ENCODE assay signal across 8 mouse cellular contexts in the genomic region with DNA sequence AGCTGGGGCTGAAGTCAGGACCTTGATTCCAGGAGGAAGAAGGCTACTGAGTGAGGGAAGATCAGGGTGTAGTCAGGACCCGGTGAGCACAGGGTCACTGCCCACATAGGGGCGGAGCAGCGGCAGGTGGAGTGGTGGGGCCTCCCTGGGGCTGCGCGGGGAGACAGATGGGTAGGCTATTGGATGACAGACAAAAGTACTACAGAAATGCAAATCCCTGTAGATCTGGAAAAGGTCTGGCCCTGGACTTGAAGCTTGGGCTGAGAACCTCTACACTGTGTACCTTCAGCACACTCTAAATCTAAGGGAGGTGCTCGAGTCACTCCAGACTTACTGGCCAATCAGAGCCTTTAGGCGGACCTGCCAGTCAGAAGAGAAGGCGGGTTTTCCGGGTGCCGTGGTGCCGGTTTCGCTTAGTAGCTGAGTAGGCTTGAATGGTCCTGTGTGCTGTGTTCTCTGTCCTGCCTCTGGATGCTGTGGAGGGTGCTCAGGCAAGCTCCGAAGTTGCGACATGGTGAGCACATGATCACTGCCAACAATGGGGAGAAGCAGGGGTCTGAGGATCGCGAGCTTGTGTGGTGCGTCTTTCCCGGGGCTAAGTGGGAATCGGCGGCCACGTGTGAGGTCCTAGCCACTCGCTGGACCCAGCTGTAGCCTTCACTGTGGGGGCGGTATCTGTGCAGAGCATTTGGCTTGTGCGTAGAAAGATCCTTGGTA. TPM values are rescaled to one million over a fixed set of nuclear protein-coding genes. Genes with fewer than 3 reads are reported as not detected.
DNase-seq lines count a peak whose midpoint lies in the region; ATAC-seq lines count a peak whose summit lies in the region.
"Not testable (repeated sequence)": the region's sequence is repeated elsewhere in the genome, so short reads cannot be mapped to it uniquely, and the experiment has no call there.

No protein-coding gene starts in this region.

- 1% methylated on average over 24 of the region's 24 CpGs for WGBS in hindbrain, embryonic 10.5 days
- WGBS in lung, embryonic 16.5 days = 2% methylated on average over 23 of the region's 24 CpGs

- peak; percentile 100 for ATAC-seq in frontal cortex, adult (ENCODE audit: low TSS enrichment)
- ATAC-seq in lung, embryonic 16.5 days (ENCODE audit: low read depth) = peak; percentile 97

- H3K4me1 ChIP-seq in hindbrain, embryonic 10.5 days (replicated peaks) = peaks cover 10% of the 10 kb centered on the region
- H3K4me1 ChIP-seq in lung, embryonic 16.5 days (replicated peaks; ENCODE audit: control insufficient read depth, insufficient read depth, low read length) = not testable (repeated sequence)

- H3K4me3 ChIP-seq in hindbrain, embryonic 10.5 days = peak overlapping the region; percentile 59
- peak overlapping the region; percentile 63 for H3K4me3 ChIP-seq in lung, embryonic 16.5 days (ENCODE audit: low read length)

- peak overlapping the region; percentile 70 for H3K4me2 ChIP-seq in lung, embryonic 16.5 days (ENCODE audit: low read depth, low read length)

- peak; percentile 83 for DNase-seq in MN1 (ENCODE audit: low spot score)
- peak; percentile 78 for DNase-seq in cerebellum, adult 9-10 months
- peak; percentile 78 for DNase-seq in hindbrain, embryonic 10.5 days (ENCODE audit: low spot score)
- DNase-seq in layer of hippocampus, adult 9-11 months = peak; percentile 88
- peak; percentile 53 for DNase-seq in ovary, adult 18-20 months (ENCODE audit: low spot score)
- DNase-seq in thymus, postnatal 0 days (ENCODE audit: low spot score) = peak; percentile 66

- H3K9ac ChIP-seq in lung, embryonic 16.5 days (ENCODE audit: low read length) = peak overlapping the region; percentile 63

- peaks cover 23% of the 10 kb centered on the region for H3K36me3 ChIP-seq in hindbrain, embryonic 10.5 days
- H3K36me3 ChIP-seq in lung, embryonic 16.5 days (ENCODE audit: control insufficient read depth, insufficient read depth, low read length) = not testable (repeated sequence)

- H3K27ac ChIP-seq in hindbrain, embryonic 10.5 days = peak overlapping the region; percentile 86
- 0 out of 2 replicates have a peak overlapping the region, but pooled peaks have one; percentile 21 for H3K27ac ChIP-seq in lung, embryonic 16.5 days (ENCODE audit: low read length)

- H3K9me3 ChIP-seq in hindbrain, embryonic 10.5 days = peaks cover 20% of the 10 kb centered on the region
- H3K9me3 ChIP-seq in lung, embryonic 16.5 days (ENCODE audit: control insufficient read depth, low read length) = not testable (repeated sequence)

- not testable (repeated sequence) for H3K27me3 ChIP-seq in hindbrain, embryonic 10.5 days (ENCODE audit: insufficient read depth, poor library complexity, severe bottlenecking); lung, embryonic 16.5 days (ENCODE audit: control insufficient read depth, insufficient read depth, low read depth, low read length)

RNA-seq across cellular contexts. Expression of gene 2610044O15Rik8, which starts 29.2 kb away (rescaled TPM):
- 18.3 and 19.1 TPM in 2 replicates for polyA plus RNA-seq in hindbrain, embryonic 10.5 days (2016; fragmentation: Nextera tagmentation; extraction: Ambion mirVana)
- polyA plus RNA-seq in lung, embryonic 16.5 days (2015; fragmentation: Nextera tagmentation; extraction: Ambion mirVana) = 23.5 and 25.3 TPM in 2 replicates
- polyA plus RNA-seq in thymus, postnatal 0 days (2015; fragmentation: Nextera tagmentation; extraction: Ambion mirVana) = 34.9 and 36.6 TPM in 2 replicates

Comparison
In these comparisons a context has a peak if more than half of its experiments do, and no peak if none do; other contexts are left out.
1. Peak in every context shown above with its lines: DNase-seq, ATAC-seq, H3K4me3 ChIP-seq and H3K27ac ChIP-seq.